Mouse (Mus musculus) layer of hippocampus, adult 18-20 months (tissue): ENCODE results near the gene Sco2. TPM values are rescaled to one million over a fixed set of nuclear protein-coding genes. Genes with fewer than 3 reads are reported as not detected.
A peak's percentile ranks its signal among the peaks of the same experiment; 100 is the strongest.

ENCODE experiments used
- DNase-seq, 2 experiments: peaks; one replicate each; pipeline ENCODE4 v3.0.0; 2022; ENCODE audit warnings: low spot score in 2 of 2
- total RNA-seq, 2 experiments: library from RNA; stranded (reverse); gene quantifications; 2 replicates each; pipeline ENCODE4 v1.2.3; 2021

Gene Sco2
- total RNA-seq, 2 experiments from 2014 or later, result 28.1 to 34.0 TPM

- peak; percentile 74 to 89 for DNase-seq
Measured at GRCm38 (mm10) chr15:89373027-89373761, 452 bp downstream of the Sco2 start.

- DNase-seq, result no peak
Measured at GRCm38 (mm10) chr15:89372536-89372935, 1.1 kb downstream of the Sco2 start.

- DNase-seq, result no peak
Measured at GRCm38 (mm10) chr15:89372068-89372467, 1.6 kb downstream of the Sco2 start.

GRCm38 (mm10) chr15:89365141-89365551, 8.5 kb downstream of the Sco2 start:
- DNase-seq, result no peak

GRCm38 (mm10) chr15:89363051-89363450, 10.6 kb downstream of the Sco2 start:
- no peak for DNase-seq

GRCm38 (mm10) chr15:89358784-89359183, 14.9 kb downstream of the Sco2 start:
- no peak for DNase-seq

- DNase-seq, result peak in 1 of 2 experiments; percentile 65
Measured at GRCm38 (mm10) chr15:89356372-89356771, 17.3 kb downstream of the Sco2 start.

- DNase-seq, result peak; percentile 91 to 97
Measured at GRCm38 (mm10) chr15:89355241-89356187, 18.1 kb downstream of the Sco2 start, which contains the start of the genes Lmf2 and Ncaph2. Lmf2 (minus strand) TSS chr15:89355659. Ncaph2 (plus strand) TSS chr15:89355719.

GRCm38 (mm10) chr15:89354455-89354854, 19.2 kb downstream of the Sco2 start:
- no peak for DNase-seq

GRCm38 (mm10) chr15:89353837-89354236, 19.8 kb downstream of the Sco2 start:
- no peak for DNase-seq

- DNase-seq, result no peak
Measured at GRCm38 (mm10) chr15:89352795-89353194, 20.9 kb downstream of the Sco2 start.

GRCm38 (mm10) chr15:89352054-89352453, 21.6 kb downstream of the Sco2 start:
- DNase-seq, result no peak

- DNase-seq, result no peak
Measured at GRCm38 (mm10) chr15:89351302-89351701, 22.3 kb downstream of the Sco2 start.

GRCm38 (mm10) chr15:89350447-89350846, 23.2 kb downstream of the Sco2 start:
- no peak for DNase-seq

GRCm38 (mm10) chr15:89343325-89343724, 30.3 kb downstream of the Sco2 start:
- no peak for DNase-seq

- no peak for DNase-seq
Measured at GRCm38 (mm10) chr15:89341678-89342077, 32.0 kb downstream of the Sco2 start.

GRCm38 (mm10) chr15:89340136-89340535, 33.5 kb downstream of the Sco2 start:
- no peak for DNase-seq

- DNase-seq, result no peak
Measured at GRCm38 (mm10) chr15:89339696-89340095, 34.0 kb downstream of the Sco2 start.

- no peak for DNase-seq
Measured at GRCm38 (mm10) chr15:89336422-89336821, 37.2 kb downstream of the Sco2 start.

GRCm38 (mm10) chr15:89334774-89335537, 38.7 kb downstream of the Sco2 start:
- no peak for DNase-seq

GRCm38 (mm10) chr15:89334271-89334670, 39.4 kb downstream of the Sco2 start, which contains the start of gene Miox:
Miox (plus strand) TSS chr15:89334398.
- DNase-seq, result no peak
